Mouse (Mus musculus): Measurements from ENCODE around the gene Fancg. TPM values are rescaled to one million over a fixed set of nuclear protein-coding genes. Genes with fewer than 3 reads are reported as not detected.

Gene Fancg
- polyA plus RNA-seq, 2 experiments = 20.4 to 31.3 TPM

GRCm38 (mm10) chr4:43057654-43058053 lies 47.3 kb upstream of the Fancg start:
- no peak for TF ChIP-seq POLR2A (IDR thresholded peaks at IDR 0.05; ENCODE audit: borderline replicate concordance, extremely low read depth, insufficient read depth, insufficient read length)
- Histone ChIP-seq H3K27me3 (ENCODE audit: control insufficient read depth, insufficient read depth, low read length) (peaks cover 15% of the 10 kb centered on the region), H3K4me1 (ENCODE audit: control insufficient read depth, insufficient read depth, low read length) (no peaks in the 10 kb centered on the region), H3K27ac (replicated peaks; ENCODE audit: low read depth, low read length) (no peak overlapping the region), H3K36me3 (ENCODE audit: control insufficient read depth, insufficient read depth, low read length) (no peaks in the 10 kb centered on the region), H3K9ac (ENCODE audit: low read depth, low read length, severe bottlenecking) (no peak overlapping the region), H3K4me3 (replicated peaks; ENCODE audit: low read length) (no peak overlapping the region), H3K9me3 (ENCODE audit: control insufficient read depth, low read length) (0 out of 2 replicates have a peak, but pooled peaks cover 4% of the 10 kb centered on the region), H3K4me2 (replicated peaks; ENCODE audit: low read depth, low read length, severe bottlenecking) (no peak overlapping the region)
- 84% methylated on average over 5 of the region's 5 CpGs for WGBS
- DNase-seq (ENCODE audit: low spot score) = no peak
- ATAC-seq (ENCODE audit: low FRiP score, low read depth) = no peak

- DNase-seq (ENCODE audit: low spot score) = peak; percentile 87
These were observed 42.3 kb upstream of the Fancg start for GRCm38 (mm10) chr4:43052627-43053026.

GRCm38 (mm10) chr4:43047231-43047630 lies 36.9 kb upstream of the Fancg start:
- ATAC-seq (ENCODE audit: low FRiP score, low read depth) (no peak), DNase-seq (ENCODE audit: low spot score) (peak; percentile 90)
- Histone ChIP-seq H3K27ac (replicated peaks; ENCODE audit: low read depth, low read length) (no peak overlapping the region), H3K4me2 (replicated peaks; ENCODE audit: low read depth, low read length, severe bottlenecking) (peak overlapping the region; percentile 28; the same call in 1 of the 2 replicates), H3K9me3 (ENCODE audit: control insufficient read depth, low read length) (no peaks in the 10 kb centered on the region), H3K9ac (ENCODE audit: low read depth, low read length, severe bottlenecking) (peak overlapping the region; percentile 38), H3K4me3 (replicated peaks; ENCODE audit: low read length) (no peak overlapping the region), H3K36me3 (ENCODE audit: control insufficient read depth, insufficient read depth, low read length) (no peaks in the 10 kb centered on the region), H3K4me1 (ENCODE audit: control insufficient read depth, insufficient read depth, low read length) (peaks cover 19% of the 10 kb centered on the region), H3K27me3 (ENCODE audit: control insufficient read depth, insufficient read depth, low read length) (no peaks in the 10 kb centered on the region)
- WGBS = 7% methylated on average over 5 of the region's 5 CpGs
- TF ChIP-seq POLR2A (IDR thresholded peaks at IDR 0.05; ENCODE audit: borderline replicate concordance, extremely low read depth, insufficient read depth, insufficient read length) = no peak

More at GRCm38 (mm10) chr4:43052627-43053026, 42.3 kb upstream of the Fancg start:
- TF ChIP-seq POLR2A (IDR thresholded peaks at IDR 0.05; ENCODE audit: borderline replicate concordance, extremely low read depth, insufficient read depth, insufficient read length) = no peak
- no peak overlapping the region for H3K27ac ChIP-seq (replicated peaks; ENCODE audit: low read depth, low read length)
- WGBS = 23% methylated on average over 4 of the region's 4 CpGs
- H3K9ac ChIP-seq (ENCODE audit: low read depth, low read length, severe bottlenecking) = no peak overlapping the region
- H3K4me2 ChIP-seq (replicated peaks; ENCODE audit: low read depth, low read length, severe bottlenecking) = no peak overlapping the region
- no peaks in the 10 kb centered on the region; the same call in 1 of the 2 replicates for H3K4me1 ChIP-seq (ENCODE audit: control insufficient read depth, insufficient read depth, low read length)
- no peak overlapping the region for H3K4me3 ChIP-seq (replicated peaks; ENCODE audit: low read length)
- H3K36me3 ChIP-seq (ENCODE audit: control insufficient read depth, insufficient read depth, low read length) = no peaks in the 10 kb centered on the region
- H3K9me3 ChIP-seq (ENCODE audit: control insufficient read depth, low read length) = no peaks in the 10 kb centered on the region
- no peak for ATAC-seq (ENCODE audit: low FRiP score, low read depth)
- no peaks in the 10 kb centered on the region for H3K27me3 ChIP-seq (ENCODE audit: control insufficient read depth, insufficient read depth, low read length)

- Histone ChIP-seq H3K9me3 (ENCODE audit: control insufficient read depth, low read length) (no peaks in the 10 kb centered on the region), H3K27ac (replicated peaks; ENCODE audit: low read depth, low read length) (no peak overlapping the region), H3K4me3 (replicated peaks; ENCODE audit: low read length) (0 out of 2 replicates have a peak overlapping the region, but pooled peaks have one; percentile 52), H3K4me1 (ENCODE audit: control insufficient read depth, insufficient read depth, low read length) (peaks cover 19% of the 10 kb centered on the region), H3K4me2 (replicated peaks; ENCODE audit: low read depth, low read length, severe bottlenecking) (no peak overlapping the region), H3K36me3 (ENCODE audit: control insufficient read depth, insufficient read depth, low read length) (no peaks in the 10 kb centered on the region), H3K27me3 (ENCODE audit: control insufficient read depth, insufficient read depth, low read length) (no peaks in the 10 kb centered on the region), H3K9ac (ENCODE audit: low read depth, low read length, severe bottlenecking) (no peak overlapping the region)
- no peak for ATAC-seq (ENCODE audit: low FRiP score, low read depth)
- no peak for TF ChIP-seq POLR2A (IDR thresholded peaks at IDR 0.05; ENCODE audit: borderline replicate concordance, extremely low read depth, insufficient read depth, insufficient read length)
- no peak for DNase-seq (ENCODE audit: low spot score)
- 56% methylated on average over 5 of the region's 5 CpGs for WGBS
These were observed 36.3 kb upstream of the Fancg start for GRCm38 (mm10) chr4:43046607-43047006.

- H3K27ac ChIP-seq (replicated peaks; ENCODE audit: low read depth, low read length) = no peak within 1 kb of the TSS
- peak; percentile 97 for DNase-seq (ENCODE audit: low spot score)
- ATAC-seq (ENCODE audit: low FRiP score, low read depth) = peak; percentile 97
- peaks cover 19% of the 10 kb centered on the region for H3K4me1 ChIP-seq (ENCODE audit: control insufficient read depth, insufficient read depth, low read length)
- H3K4me2 ChIP-seq (replicated peaks; ENCODE audit: low read depth, low read length, severe bottlenecking) = peak within 1 kb of the TSS; percentile 79
- WGBS = 1% methylated on average over 32 of the region's 33 CpGs
- peak within 1 kb of the TSS; percentile 52 for H3K4me3 ChIP-seq (replicated peaks; ENCODE audit: low read length)
- H3K9ac ChIP-seq (ENCODE audit: low read depth, low read length, severe bottlenecking) = peak within 1 kb of the TSS; percentile 50
- TF ChIP-seq POLR2A (IDR thresholded peaks at IDR 0.05; ENCODE audit: borderline replicate concordance, extremely low read depth, insufficient read depth, insufficient read length) = no peak
- H3K9me3 ChIP-seq (ENCODE audit: control insufficient read depth, low read length) = no peaks in the 10 kb centered on the region
- no peaks in the 10 kb centered on the region for H3K27me3 ChIP-seq (ENCODE audit: control insufficient read depth, insufficient read depth, low read length)
- H3K36me3 ChIP-seq (ENCODE audit: control insufficient read depth, insufficient read depth, low read length) = no peaks in the 10 kb centered on the region
These were observed 35.5 kb upstream of the Fancg start, which contains the start of gene Fam214b for GRCm38 (mm10) chr4:43045659-43046302. TSS of gene Fam214b (minus strand) at chr4:43046220.
